Mouse (Mus musculus): Measurements from ENCODE around the gene Mecom.

DNA sequence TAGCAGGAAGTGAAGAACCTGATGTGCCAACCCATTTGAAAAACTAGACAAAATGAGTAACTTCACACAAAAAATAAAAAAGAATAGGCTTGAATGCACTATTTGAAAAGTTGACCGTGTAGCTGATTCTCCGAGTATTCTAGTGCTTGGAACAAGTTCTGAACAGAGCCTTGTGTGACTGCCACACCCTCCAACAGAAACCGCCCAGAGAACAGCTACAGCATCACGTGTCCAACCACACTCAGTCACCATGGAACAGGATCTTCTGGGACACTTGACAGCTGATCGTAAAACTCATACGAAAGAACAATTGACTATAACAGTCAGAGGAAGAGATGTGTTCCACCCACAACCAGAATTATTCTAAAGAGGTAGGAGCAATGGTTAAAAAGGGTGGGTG is 215.5 kb downstream of the Mecom start:
- no peak for TF ChIP-seq POLR2A (IDR thresholded peaks at IDR 0.05; ENCODE audit: low read depth, low read length)
- TF ChIP-seq CTCF (IDR thresholded peaks at IDR 0.05; ENCODE audit: extremely low read depth, insufficient read depth, insufficient read length, insufficient replicate concordance), result no peak
